Mouse (Mus musculus) myocyte (in vitro differentiated cells): ENCODE data around the gene Usp6nl. TPM values are rescaled to one million over a fixed set of nuclear protein-coding genes. Genes with fewer than 3 reads are reported as not detected.

ENCODE experiments used
- H3K27me3 ChIP-seq: one replicate; pipeline ENCODE4 v1.6.1; 2011; ENCODE audit not compliant: control insufficient read depth, insufficient read depth, insufficient read length
- H3K36me3 ChIP-seq: one replicate; pipeline ENCODE4 v1.6.1; 2011; ENCODE audit not compliant: control insufficient read depth, insufficient read depth
- H3K4me2 ChIP-seq: one replicate; pipeline ENCODE4 v1.6.1; 2011; ENCODE audit warnings: low read depth, control low read depth
- H3K4me3 ChIP-seq: one replicate; pipeline ENCODE4 v1.5.1; 2011; ENCODE audit warnings: mild to moderate bottlenecking, control low read depth, moderate library complexity
- H3K79me2 ChIP-seq: one replicate; pipeline ENCODE4 v1.6.1; 2011; ENCODE audit not compliant: control insufficient read depth, insufficient read depth
- H3ac ChIP-seq: one replicate; pipeline ENCODE4 v1.6.1; 2011; ENCODE audit not compliant: control insufficient read depth, insufficient read length
- CEBPB ChIP-seq: IDR thresholded peaks from 2 replicates; pipeline ENCODE4 v1.6.1; 2011; ENCODE audit warnings: mild to moderate bottlenecking, moderate library complexity; ENCODE audit not compliant: poor library complexity, insufficient read depth, severe bottlenecking
- E2F4 ChIP-seq: IDR thresholded peaks from one replicate; pipeline ENCODE4 v1.6.1; 2011; ENCODE audit warnings: mild to moderate bottlenecking, control low read depth, moderate library complexity; ENCODE audit not compliant: insufficient read depth
- MAX ChIP-seq: IDR thresholded peaks from one replicate; pipeline ENCODE4 v1.6.1; 2011; ENCODE audit warnings: low read depth, mild to moderate bottlenecking, control low read depth
- MYOD1 ChIP-seq, 3 experiments: IDR thresholded peaks; one replicate each; pipeline ENCODE4 v1.6.1; 2011; ENCODE audit warnings: control low read depth in 2 of 3, low read depth in 2 of 3, mild to moderate bottlenecking in 2 of 3, moderate library complexity in 1 of 3; ENCODE audit not compliant: insufficient read length in 2 of 3, control insufficient read depth in 1 of 3
- MYOG ChIP-seq, 3 experiments: IDR thresholded peaks; one replicate each; pipeline ENCODE4 v1.6.1; 2011; ENCODE audit warnings: control low read depth in 2 of 3, low read depth in 2 of 3, mild to moderate bottlenecking in 2 of 3; ENCODE audit not compliant: insufficient read length in 2 of 3, control insufficient read depth in 1 of 3, insufficient read depth in 1 of 3
- POLR2A ChIP-seq: IDR thresholded peaks from one replicate; pipeline ENCODE4 v1.6.1; 2011; ENCODE audit warnings: low read depth, mild to moderate bottlenecking, control low read depth, moderate library complexity; ENCODE audit not compliant: insufficient read length
- POLR2AphosphoS2 ChIP-seq: IDR thresholded peaks from one replicate; pipeline ENCODE4 v1.6.1; 2011; ENCODE audit warnings: low read depth, control low read depth; ENCODE audit not compliant: insufficient read length
- REST ChIP-seq: IDR thresholded peaks from one replicate; pipeline ENCODE4 v1.6.1; 2011; ENCODE audit warnings: mild to moderate bottlenecking, control low read depth, moderate library complexity; ENCODE audit not compliant: insufficient read depth, insufficient read length
- SRF ChIP-seq: IDR thresholded peaks from one replicate; pipeline ENCODE4 v1.6.1; 2011; ENCODE audit warnings: low read depth; ENCODE audit not compliant: control insufficient read depth, insufficient read length
- TCF12 ChIP-seq: IDR thresholded peaks from one replicate; pipeline ENCODE4 v1.6.1; 2011; ENCODE audit warnings: mild to moderate bottlenecking, control low read depth; ENCODE audit not compliant: poor library complexity, insufficient read depth, severe bottlenecking
- TCF3 ChIP-seq: IDR thresholded peaks from one replicate; pipeline ENCODE4 v1.6.1; 2011; ENCODE audit warnings: low read depth, control low read depth; ENCODE audit not compliant: insufficient read length
- USF1 ChIP-seq: IDR thresholded peaks from one replicate; pipeline ENCODE4 v1.6.1; 2011; ENCODE audit warnings: low read depth, mild to moderate bottlenecking, control low read depth, moderate library complexity
- polyA plus RNA-seq: library from polyadenylated mRNA; unstranded; fragments of >200 nt; fragmentation: generic; extraction: Trizol; gene quantifications from one replicate; pipeline ENCODE4 v1.2.1, GENCODE M21; 2012; ENCODE audit warnings: missing spikeins

Usp6nl gene
- polyA plus RNA-seq, 1 experiment, result 7.6 TPM

- H3K36me3 ChIP-seq, result peaks cover 8% of the 10 kb centered on the region
- no peak overlapping the region for H3ac ChIP-seq
- TF ChIP-seq MYOD1 (IDR thresholded peaks at IDR 0.05; ENCODE audit: control insufficient read depth in 1 of 3, insufficient read length in 2 of 3, low read depth in 2 of 3), result no peak
- no peak for TF ChIP-seq CEBPB
- TF ChIP-seq E2F4, result no peak
- TF ChIP-seq TCF3, result no peak
- TF ChIP-seq MAX, result no peak
- TF ChIP-seq USF1, result no peak
- TF ChIP-seq TCF12, result no peak
- TF ChIP-seq SRF, result no peak
- no peak for TF ChIP-seq REST
- no peak for TF ChIP-seq POLR2A
- no peak for TF ChIP-seq POLR2AphosphoS2
- no peak for TF ChIP-seq MYOG (IDR thresholded peaks at IDR 0.05; ENCODE audit: control insufficient read depth in 1 of 3, insufficient read depth in 1 of 3, insufficient read length in 2 of 3, low read depth in 2 of 3)
- no peak overlapping the region for H3K4me2 ChIP-seq
- H3K79me2 ChIP-seq, result no peaks in the 10 kb centered on the region
- H3K4me3 ChIP-seq, result no peak overlapping the region
- no peaks in the 10 kb centered on the region for H3K27me3 ChIP-seq
Observed at GRCm38 (mm10) chr2:6413723-6414122, 91.3 kb downstream of the Usp6nl start.

- Histone ChIP-seq H3K27me3 (no peaks in the 10 kb centered on the region), H3K4me3 (no peak overlapping the region)
Observed at GRCm38 (mm10) chr2:6414400-6414799, 91.9 kb downstream of the Usp6nl start.

GRCm38 (mm10) chr2:6417158-6417557 lies 94.7 kb downstream of the Usp6nl start:
- Histone ChIP-seq H3K4me2 (no peak overlapping the region), H3K4me3 (no peak overlapping the region), H3ac (no peak overlapping the region), H3K27me3 (no peaks in the 10 kb centered on the region), H3K36me3 (peaks cover 6% of the 10 kb centered on the region), H3K79me2 (no peaks in the 10 kb centered on the region)
- TF ChIP-seq MYOD1 (IDR thresholded peaks at IDR 0.05; ENCODE audit: control insufficient read depth in 1 of 3, insufficient read length in 2 of 3, low read depth in 2 of 3) (no peak), TCF12 (no peak), USF1 (no peak), CEBPB (no peak), POLR2AphosphoS2 (no peak), POLR2A (no peak), REST (no peak), E2F4 (no peak), MAX (no peak), TCF3 (no peak), SRF (no peak), MYOG (IDR thresholded peaks at IDR 0.05; ENCODE audit: control insufficient read depth in 1 of 3, insufficient read depth in 1 of 3, insufficient read length in 2 of 3, low read depth in 2 of 3) (no peak)

More at GRCm38 (mm10) chr2:6414400-6414799, 91.9 kb downstream of the Usp6nl start:
- TF ChIP-seq E2F4, result no peak
- no peak for TF ChIP-seq REST
- no peak for TF ChIP-seq USF1
- TF ChIP-seq MAX, result no peak
- TF ChIP-seq TCF3, result no peak
- no peak for TF ChIP-seq TCF12
- TF ChIP-seq MYOD1 (IDR thresholded peaks at IDR 0.05; ENCODE audit: control insufficient read depth in 1 of 3, insufficient read length in 2 of 3, low read depth in 2 of 3), result no peak
- no peak for TF ChIP-seq MYOG (IDR thresholded peaks at IDR 0.05; ENCODE audit: control insufficient read depth in 1 of 3, insufficient read depth in 1 of 3, insufficient read length in 2 of 3, low read depth in 2 of 3)
- no peak for TF ChIP-seq POLR2AphosphoS2
- no peak for TF ChIP-seq SRF
- TF ChIP-seq POLR2A, result no peak
- no peak overlapping the region for H3K4me2 ChIP-seq
- peaks cover 6% of the 10 kb centered on the region for H3K36me3 ChIP-seq
- H3K79me2 ChIP-seq, result no peaks in the 10 kb centered on the region
- no peak overlapping the region for H3ac ChIP-seq

GRCm38 (mm10) chr2:6423661-6424550 lies 101.4 kb downstream of the Usp6nl start:
- Histone ChIP-seq H3ac (no peak overlapping the region), H3K79me2 (no peaks in the 10 kb centered on the region), H3K36me3 (peaks cover 9% of the 10 kb centered on the region), H3K27me3 (no peaks in the 10 kb centered on the region), H3K4me3 (no peak overlapping the region), H3K4me2 (no peak overlapping the region)
- TF ChIP-seq MYOD1 (IDR thresholded peaks at IDR 0.05; ENCODE audit: control insufficient read depth in 1 of 3, insufficient read length in 2 of 3, low read depth in 2 of 3) (no peak), POLR2A (no peak), MAX (no peak), TCF3 (no peak), TCF12 (no peak), E2F4 (no peak), SRF (no peak)
